Mouse (Mus musculus) CD4-positive naive resting alpha-beta T cell, adult 57 days (primary cell): ENCODE data around the gene Mindy4. TPM values are rescaled to one million over a fixed set of nuclear protein-coding genes. Genes with fewer than 3 reads are reported as not detected.

Experiments
- total RNA-seq: library from RNA; stranded (reverse); gene quantifications from one replicate; pipeline ENCODE4 v1.2.4, GENCODE M21; 2023

The Mindy4 gene
- 1.3 TPM for total RNA-seq

DNA sequence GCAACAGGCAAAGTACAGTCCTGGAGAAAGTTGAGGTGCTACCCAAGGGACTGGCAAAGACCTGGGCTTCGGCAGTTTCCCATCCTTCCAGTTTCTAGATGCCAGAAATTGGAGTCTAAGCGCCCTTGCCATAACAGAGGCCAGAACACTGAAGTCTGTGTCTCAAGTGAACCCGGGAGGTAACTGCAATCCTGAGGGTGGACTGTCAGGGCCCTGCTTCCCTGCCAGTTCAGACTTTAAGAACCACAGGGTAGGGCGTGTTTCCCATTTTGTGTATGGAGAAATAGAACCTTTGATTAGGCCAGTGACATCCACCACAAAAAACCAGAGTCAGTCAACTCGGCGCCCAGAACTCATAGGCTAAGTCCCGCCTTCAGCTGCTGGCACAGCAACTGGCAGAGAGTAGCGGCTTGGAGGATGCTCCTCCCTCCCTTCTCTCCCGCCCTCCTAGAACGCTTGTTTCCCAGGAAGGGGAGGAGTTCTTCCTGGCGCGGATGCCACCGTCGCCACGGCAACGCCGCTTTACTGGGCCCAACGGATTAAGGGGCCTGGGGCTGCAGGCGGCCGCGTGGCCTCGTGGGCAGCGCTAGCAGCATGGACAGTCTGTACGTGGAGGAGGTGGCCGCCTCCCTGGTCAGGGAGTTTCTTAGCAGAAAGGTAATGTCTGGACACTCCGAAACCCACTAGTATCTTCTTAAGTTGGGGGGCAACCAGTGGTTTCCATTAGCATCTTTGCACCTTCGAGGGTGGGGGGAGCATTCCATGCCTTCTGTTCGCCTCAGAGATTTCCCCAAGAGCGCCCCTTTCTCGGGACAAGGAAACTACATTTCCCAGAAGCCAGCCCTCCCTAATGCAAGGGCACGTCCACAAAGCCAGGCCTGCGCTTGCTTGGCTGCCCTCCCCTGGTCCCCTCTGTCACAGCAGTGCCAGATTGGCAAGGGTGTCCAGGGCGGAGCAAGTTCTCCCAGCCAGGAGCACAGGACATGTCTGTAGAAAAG, at the start of gene Mindy4:
Gene Mindy4 (plus strand): TSS at position 471 of the 998 bp plus-strand sequence.

DNA sequence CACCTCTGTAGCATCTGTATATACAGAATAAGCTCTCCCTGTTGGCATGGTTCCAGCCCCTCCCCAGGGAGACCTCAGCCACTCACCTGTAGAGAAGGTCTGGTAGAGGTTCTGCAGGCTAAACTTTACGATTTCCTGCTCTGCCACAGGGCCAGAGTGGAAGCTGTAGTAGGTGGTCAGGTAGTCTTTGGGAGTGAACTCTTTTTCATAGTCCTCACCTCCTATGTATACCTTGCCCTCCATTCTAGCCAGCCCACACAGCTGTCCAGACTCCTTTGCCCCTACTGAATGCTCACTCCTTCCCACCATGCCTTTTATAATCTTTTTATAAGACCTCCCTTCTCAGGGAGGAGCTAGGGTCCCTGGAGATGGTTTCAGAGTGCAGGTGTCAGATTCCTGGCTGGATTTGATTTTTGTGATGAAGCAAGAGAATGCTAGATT, 28.4 kb upstream of the Mindy4 start, which contains the start of gene Inmt:
Gene Inmt (minus strand): TSS at position 303 of the 441 bp plus-strand sequence.

GRCm38 (mm10) chr6:55335989-55336514, 132.9 kb downstream of the Mindy4 start, which contains the start of gene Aqp1:
Gene Aqp1 (plus strand): TSS chr6:55336432.

Other genes with a start within 250 kb of the Mindy4 start
- 13.9 TPM for gene Nod1, start 230.8 kb upstream of the Mindy4 start, total RNA-seq
- 19.3 TPM for gene Ggct, start 210.4 kb upstream of the Mindy4 start, total RNA-seq
- 77.4 TPM for gene Gars, start 165.4 kb upstream of the Mindy4 start, total RNA-seq
- not detected for gene Crhr2, start 70.4 kb upstream of the Mindy4 start, total RNA-seq
- gene Inmt, start 28.3 kb upstream of the Mindy4 start, total RNA-seq = not detected
- gene Aqp1, start 133.0 kb downstream of the Mindy4 start, total RNA-seq = 1.2 TPM
- gene Ghrhr, start 172.9 kb downstream of the Mindy4 start, total RNA-seq = not detected
- gene Adcyap1r1, start 248.6 kb downstream of the Mindy4 start, total RNA-seq = not detected